Mouse (Mus musculus): ENCODE measurements around the gene Fez1.
A peak's percentile ranks its signal among the peaks of the same experiment; 100 is the strongest.

Fez1 gene

DNA sequence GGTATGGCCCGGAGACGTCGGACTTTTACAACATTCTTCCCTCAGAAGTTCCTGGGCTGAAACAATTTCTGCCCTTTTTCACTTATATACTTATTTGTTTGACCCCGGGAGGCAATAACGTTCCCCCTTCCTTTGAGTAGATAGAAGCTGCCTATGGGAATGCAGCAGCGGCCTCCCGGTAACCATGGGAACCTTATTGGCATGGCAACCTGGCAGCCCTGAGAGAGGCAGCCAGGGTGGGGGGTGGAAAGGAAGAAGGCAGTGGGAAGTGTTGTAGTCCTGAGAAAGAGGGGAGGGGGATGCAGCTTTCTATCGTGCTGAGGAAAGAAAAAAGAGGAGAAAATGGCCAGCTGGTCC lies at the start of gene Fez1:
Gene Fez1, plus strand, starts transcription at position 221 of the 357 bp plus-strand sequence.
- DNase-seq, result peak in 1 of 2 experiments; percentile 25

DNA sequence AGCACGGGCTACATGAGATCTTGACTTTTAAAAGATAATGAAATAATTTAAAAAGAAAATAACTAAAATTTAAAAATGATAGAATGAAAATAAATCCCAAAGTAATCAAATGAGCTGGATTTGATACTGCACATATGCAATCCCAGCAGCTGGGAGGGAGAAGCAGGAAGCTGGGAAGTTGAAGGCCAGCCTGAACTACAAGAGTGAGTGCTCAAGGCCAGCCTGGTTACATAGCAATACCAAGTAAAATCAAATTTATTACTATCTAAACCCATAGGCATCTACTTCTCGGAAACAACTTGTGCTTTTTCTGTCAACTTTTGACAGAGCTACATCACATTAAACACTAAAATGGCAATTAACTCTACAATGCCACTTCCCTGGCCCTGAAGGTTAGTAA lies 37.7 kb upstream of the Fez1 start:
- DNase-seq, result no peak

GRCm38 (mm10) chr9:36792191-36792590 lies 29.5 kb upstream of the Fez1 start:
- DNase-seq, result no peak

DNA sequence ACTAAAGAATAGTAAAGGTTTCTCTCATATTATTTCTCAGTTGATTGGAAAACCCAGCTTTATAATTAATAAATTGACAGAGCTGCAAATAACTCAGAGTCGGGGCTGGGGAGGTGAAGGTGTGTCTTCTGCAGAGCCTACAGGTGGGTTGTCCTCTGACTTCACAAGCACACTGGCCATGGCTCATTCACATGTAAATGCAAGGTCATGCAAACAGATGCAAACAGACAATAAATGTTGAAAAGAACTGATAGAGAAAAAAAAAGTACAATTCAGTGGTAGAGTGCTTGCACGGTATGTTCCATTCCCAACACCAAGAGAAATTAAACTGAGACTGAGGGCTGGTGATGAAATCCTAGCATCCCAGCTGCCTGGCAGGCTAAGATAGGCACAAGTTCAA lies 27.2 kb upstream of the Fez1 start:
- DNase-seq, result no peak

- no peak for DNase-seq
Observed at GRCm38 (mm10) chr9:36795556-36795955, 26.1 kb upstream of the Fez1 start.

DNA sequence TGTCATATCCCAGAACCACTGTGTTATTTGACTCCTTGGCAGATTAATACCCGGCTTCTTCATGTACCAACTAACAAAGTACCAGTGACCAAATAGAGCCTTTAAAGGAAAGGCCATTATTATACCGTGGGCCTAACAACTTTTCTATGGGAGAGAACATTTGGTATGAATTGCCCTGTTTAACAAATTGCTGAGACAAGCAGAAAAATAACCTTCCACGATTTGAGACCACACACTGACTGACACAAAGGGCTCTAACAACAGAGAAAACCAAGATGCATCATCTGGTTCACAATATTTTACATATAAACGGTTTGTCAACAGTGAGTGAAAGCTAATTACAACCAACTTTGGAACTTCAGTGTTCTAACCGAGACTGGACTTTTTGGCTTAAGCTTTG lies 25.4 kb upstream of the Fez1 start:
- no peak for DNase-seq

GRCm38 (mm10) chr9:36796781-36797555 lies 24.7 kb upstream of the Fez1 start, which contains the start of gene Ei24:
Gene Ei24, minus strand, starts transcription at chr9:36797393.
- peak; percentile 94 to 97 for DNase-seq

GRCm38 (mm10) chr9:36801961-36802360 lies 19.7 kb upstream of the Fez1 start:
- DNase-seq, result no peak

DNA sequence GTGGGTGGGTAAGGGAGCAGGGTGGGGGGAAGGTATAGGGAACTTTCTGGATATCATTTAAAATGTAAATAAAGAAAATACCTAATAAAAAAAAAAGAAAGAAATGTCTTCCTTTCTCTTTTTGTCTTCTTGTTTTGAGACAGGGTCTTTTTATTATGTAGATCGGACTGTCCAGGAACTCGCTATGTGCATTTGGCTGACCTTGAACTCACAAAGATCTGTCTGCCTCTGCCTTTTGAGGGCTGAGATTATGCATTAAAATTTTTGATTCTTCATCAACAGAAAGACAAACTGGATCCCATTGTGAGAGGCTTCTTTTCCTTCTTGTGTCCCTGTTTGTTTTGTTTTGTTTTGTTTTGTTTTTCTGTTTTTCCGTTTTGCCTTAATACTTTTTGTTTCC lies 18.7 kb upstream of the Fez1 start:
- DNase-seq, result no peak

- DNase-seq, result no peak
Observed at GRCm38 (mm10) chr9:36803386-36803785, 18.3 kb upstream of the Fez1 start.

DNA sequence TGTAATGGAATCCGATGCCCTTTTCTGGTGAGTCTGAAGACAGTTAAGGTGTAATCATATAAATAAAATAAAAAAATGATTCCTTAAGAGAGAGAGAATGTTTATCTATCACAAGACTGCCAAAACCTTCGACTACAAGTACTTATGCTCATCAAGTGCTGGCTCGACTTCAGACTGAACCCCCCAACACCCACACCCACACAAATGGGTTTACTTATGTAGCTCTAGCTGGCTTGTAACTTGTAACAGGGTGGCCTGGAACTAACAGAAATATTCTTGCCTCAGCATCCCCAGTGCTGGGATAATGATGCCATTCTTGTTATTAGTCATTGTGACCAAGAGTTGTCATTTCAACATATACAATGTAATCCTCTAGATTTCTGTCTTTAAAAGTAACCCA lies 17.7 kb upstream of the Fez1 start:
- DNase-seq, result no peak

DNA sequence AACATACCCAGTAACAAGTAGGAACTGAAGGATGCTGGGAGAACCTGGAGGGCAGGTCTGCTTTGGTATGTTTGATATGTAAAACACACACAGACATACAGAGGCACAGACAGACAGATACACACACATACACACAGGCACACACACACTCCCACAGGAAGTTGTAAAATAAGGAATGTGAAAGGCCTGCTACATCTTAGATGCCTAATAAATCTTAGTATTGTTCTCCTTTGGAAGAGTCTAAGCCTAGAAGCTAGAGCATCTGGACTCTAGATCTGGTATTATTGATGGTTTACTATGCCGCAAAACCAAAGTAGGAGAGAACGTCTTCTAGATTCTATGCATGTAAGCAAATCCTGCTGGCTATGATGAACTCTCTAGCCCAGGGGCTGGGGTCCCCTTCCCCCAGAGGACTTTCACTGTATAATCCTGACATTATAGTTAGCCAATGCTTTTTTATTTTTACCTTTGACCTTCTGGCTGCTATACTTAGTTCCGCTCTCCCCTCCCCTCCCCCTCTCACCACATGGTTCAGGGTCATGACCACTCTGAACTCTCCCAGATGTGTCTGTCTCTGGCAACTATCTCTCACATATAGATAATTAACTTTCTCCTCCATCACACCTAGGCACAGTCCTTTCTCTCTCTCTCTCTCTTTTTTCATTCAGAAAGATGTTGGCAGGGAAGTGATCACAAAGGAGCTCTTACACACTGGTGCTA lies 16.2 kb upstream of the Fez1 start:
- no peak for DNase-seq

- no peak for DNase-seq
Observed at GRCm38 (mm10) chr9:36808126-36808785, 13.4 kb upstream of the Fez1 start.

GRCm38 (mm10) chr9:36814486-36814885 lies 7.2 kb upstream of the Fez1 start:
- DNase-seq, result no peak

- DNase-seq, result no peak
Observed at GRCm38 (mm10) chr9:36818905-36819304, 2.8 kb upstream of the Fez1 start.

GRCm38 (mm10) chr9:36820969-36821643 lies 558 bp upstream of the Fez1 start:
- no peak for DNase-seq

- DNase-seq, result no peak
Observed at GRCm38 (mm10) chr9:36822024-36822423, 360 bp downstream of the Fez1 start.

DNA sequence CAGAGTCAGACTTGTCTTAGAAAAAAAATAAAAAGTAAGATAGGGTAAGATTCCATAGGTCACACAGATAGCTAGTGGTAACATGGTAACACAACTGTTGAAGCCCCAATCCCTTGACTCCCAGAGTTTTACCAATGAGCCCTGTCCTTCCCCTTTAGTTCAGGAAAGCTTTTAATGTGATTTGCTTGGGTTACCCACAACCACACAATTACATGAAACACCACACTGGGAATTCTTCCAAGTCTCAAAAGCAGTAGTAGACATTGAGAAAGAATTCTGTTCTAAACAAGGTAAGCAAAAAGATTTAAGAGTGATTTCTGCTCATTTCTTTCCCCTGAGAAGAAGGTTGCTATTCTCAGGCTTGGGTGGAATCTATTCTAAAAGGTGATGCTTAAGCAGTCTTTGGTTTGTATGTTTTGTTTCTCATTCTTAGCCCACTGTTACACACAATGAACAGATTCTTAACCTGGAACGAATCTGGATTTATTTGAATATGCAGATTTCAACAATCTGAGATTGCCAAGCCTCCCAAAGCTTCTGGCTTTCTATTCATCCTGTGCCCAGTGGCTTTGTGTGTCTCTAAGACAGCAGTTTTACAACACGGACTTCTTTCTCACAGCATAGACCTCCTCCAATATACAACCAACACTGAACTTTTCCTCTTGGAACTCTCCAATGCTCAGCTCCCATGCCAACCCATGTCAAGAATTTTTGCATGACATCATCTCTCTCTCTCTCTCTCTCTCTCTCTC lies 5.1 kb downstream of the Fez1 start:
- no peak for DNase-seq

- no peak for DNase-seq
Observed at GRCm38 (mm10) chr9:36831401-36831800, 9.7 kb downstream of the Fez1 start.

DNA sequence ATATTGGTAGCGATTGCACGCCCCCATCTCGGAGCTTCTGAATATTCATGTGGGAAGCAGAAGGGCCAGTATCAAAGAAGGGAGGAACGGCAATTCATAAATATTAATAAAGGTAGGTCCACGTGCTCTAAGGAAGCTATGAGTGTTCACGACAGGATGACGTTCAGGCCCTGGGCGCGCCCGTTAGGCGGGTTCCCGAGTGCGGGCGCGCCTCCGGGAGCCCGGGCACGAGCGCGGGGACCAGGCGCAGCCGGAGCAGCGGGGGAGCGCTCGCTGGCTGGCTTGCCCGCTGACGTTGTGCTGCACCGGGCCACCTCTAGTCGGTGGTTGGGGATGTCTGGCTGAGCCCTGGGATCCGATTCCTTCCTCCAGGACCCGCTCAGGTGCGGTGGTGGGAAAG lies 10.9 kb downstream of the Fez1 start:
- DNase-seq, result peak; percentile 49 to 68

GRCm38 (mm10) chr9:36833043-36833881 lies 11.6 kb downstream of the Fez1 start:
- DNase-seq, result no peak

GRCm38 (mm10) chr9:36833914-36834313 lies 12.2 kb downstream of the Fez1 start:
- DNase-seq, result no peak

All from lung, postnatal 4 days (tissue).